Mouse (Mus musculus): ENCODE results near the gene Ergic3.

DNA sequence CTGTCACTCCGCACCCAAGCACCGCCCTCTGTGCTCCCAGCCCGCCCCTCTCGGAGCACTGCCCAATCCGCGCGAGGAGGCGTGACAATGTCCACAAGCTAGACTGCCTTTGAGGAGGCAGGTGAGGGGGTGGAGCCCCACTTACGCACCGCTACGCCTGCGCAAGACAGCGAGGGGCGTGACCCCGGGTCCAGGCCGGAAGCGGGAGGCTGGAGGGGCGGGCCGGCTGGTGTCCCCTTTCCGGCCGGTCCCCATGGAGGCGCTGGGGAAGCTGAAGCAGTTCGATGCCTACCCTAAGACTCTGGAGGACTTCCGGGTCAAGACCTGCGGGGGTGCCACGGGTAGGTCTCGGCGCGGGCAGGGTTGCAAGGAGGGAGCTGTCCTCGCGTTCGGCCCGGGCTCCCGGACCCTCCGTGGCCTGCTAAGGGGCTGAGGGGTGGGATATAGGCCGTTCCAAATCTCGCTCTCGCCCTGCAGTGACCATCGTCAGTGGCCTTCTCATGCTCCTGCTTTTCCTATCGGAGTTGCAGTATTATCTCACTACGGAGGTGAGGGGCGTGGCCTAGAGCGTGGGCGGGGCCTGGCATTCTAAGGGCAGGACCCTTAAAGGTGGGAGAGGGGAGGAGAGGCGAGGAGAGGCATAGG, at the start of gene Ergic3, which contains the start of gene 6430550D23Rik:
- TF ChIP-seq CTCF (IDR thresholded peaks at IDR 0.05; ENCODE audit: extremely low read depth, insufficient read length, insufficient replicate concordance, low read depth, low read length) (no peak), POLR2A (IDR thresholded peaks at IDR 0.05; ENCODE audit: low read depth, low read length) (no peak)
